Mouse (Mus musculus): ENCODE results near the gene Cryzl1.

GRCm38 (mm10) chr16:91771334-91771733 lies 42.6 kb upstream of the Cryzl1 start:
- TF ChIP-seq CTCF (IDR thresholded peaks at IDR 0.05; ENCODE audit: insufficient read depth, low read depth, low read length), result no peak
- TF ChIP-seq POLR2A (IDR thresholded peaks at IDR 0.05; ENCODE audit: insufficient read depth, low read depth, low read length), result no peak
